Mouse (Mus musculus): ENCODE results near the gene Mob3b.

DNA sequence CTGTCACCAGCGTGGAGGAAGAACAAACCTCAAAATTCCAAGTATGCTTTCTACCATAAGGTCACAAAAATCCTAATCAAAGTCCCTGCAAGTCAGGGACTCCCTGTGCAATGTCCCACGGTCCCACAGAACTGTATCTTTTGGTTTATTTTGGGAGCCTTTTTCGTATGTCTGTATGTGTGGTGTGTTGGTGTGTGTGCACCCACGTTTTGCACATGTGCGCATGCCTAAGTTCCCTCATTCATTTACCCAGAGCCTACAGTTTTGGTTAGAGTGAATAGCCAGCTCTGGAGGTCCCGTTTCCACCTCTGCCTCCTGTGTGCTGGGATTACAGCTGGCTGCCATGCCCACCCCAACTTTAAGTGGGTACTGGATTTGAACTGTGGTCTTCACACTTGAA is 189.7 kb downstream of the Mob3b start:
- TF ChIP-seq POLR2A (IDR thresholded peaks at IDR 0.05; ENCODE audit: insufficient read length, low read depth) (no peak), POLR2AphosphoS2 (IDR thresholded peaks at IDR 0.05; ENCODE audit: insufficient read length, low read depth) (no peak), CEBPB (IDR thresholded peaks at IDR 0.05; ENCODE audit: insufficient read depth, poor library complexity, severe bottlenecking) (no peak), MAX (IDR thresholded peaks at IDR 0.05; ENCODE audit: low read depth) (no peak), USF1 (IDR thresholded peaks at IDR 0.05; ENCODE audit: low read depth) (no peak), E2F4 (IDR thresholded peaks at IDR 0.05; ENCODE audit: insufficient read depth) (no peak), TCF3 (IDR thresholded peaks at IDR 0.05; ENCODE audit: insufficient read length, low read depth) (no peak), MYOG (IDR thresholded peaks at IDR 0.05; ENCODE audit: control insufficient read depth in 1 of 3, insufficient read depth in 1 of 3, insufficient read length in 2 of 3, low read depth in 2 of 3) (no peak), TCF12 (IDR thresholded peaks at IDR 0.05; ENCODE audit: insufficient read depth, poor library complexity, severe bottlenecking) (no peak), MYOD1 (IDR thresholded peaks at IDR 0.05; ENCODE audit: control insufficient read depth in 1 of 3, insufficient read length in 2 of 3, low read depth in 2 of 3) (no peak)

Data from myocyte (in vitro differentiated cells).